Mouse (Mus musculus): ENCODE measurements around the gene Kcnn4. TPM values are rescaled to one million over a fixed set of nuclear protein-coding genes. Genes with fewer than 3 reads are reported as not detected.

The Kcnn4 gene
- polyA plus RNA-seq, 1 experiment from 2014 or later, result 0.56 TPM

DNA sequence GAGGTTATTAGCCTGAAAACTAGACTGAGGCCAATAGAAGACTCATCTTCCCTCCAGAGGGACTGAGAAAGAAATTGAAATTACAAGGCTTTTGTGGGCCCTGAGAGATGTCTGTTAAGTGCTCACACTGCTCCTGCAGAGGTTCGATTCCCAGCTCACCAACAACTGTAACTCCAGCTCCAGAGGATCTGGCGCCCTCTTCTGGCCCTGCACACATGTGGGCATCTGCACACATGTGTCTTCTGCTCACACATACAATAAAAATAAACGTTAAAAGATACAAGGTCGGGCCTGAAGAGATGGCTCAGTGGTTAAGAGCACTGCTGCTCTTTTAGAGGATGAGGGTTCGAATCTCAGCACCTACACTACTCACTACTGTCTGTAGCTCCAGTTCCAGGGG, 23.6 kb upstream of the Kcnn4 start:
- Histone ChIP-seq H3K4me1 (no peaks in the 10 kb centered on the region), H3K27me3 (no peaks in the 10 kb centered on the region), H3K4me2 (replicated peaks) (no peak overlapping the region), H3K4me3 (no peak overlapping the region), H3K36me3 (no peaks in the 10 kb centered on the region), H3K27ac (replicated peaks) (no peak overlapping the region), H3K9ac (replicated peaks) (no peak overlapping the region), H3K9me3 (no peaks in the 10 kb centered on the region)
- ATAC-seq (replicated peaks), result no peak
- 66% methylated on average over 5 of the region's 5 CpGs for WGBS

DNA sequence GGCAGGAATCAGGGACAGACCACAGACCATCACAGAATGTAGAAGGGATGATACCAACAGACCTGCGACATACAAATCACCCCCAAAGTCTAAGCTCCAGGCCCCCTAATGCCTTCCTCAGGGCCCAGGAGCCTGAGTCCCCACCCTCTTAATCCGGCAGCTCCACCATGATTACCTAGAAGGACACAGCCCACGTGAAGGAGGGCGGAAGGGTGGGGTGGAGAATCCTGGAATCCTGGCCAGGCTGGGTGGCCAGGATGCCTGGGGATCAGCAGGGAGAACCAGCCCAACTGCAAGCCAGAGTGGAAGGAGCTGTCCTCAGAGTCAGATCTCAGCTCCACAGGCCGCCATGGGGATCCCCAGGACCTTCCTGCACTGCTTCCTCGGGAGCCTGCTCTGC, 21.2 kb upstream of the Kcnn4 start, which contains the start of gene Lypd5:
Gene Lypd5, plus strand, starts transcription at position 301 of the 400 bp plus-strand sequence.
- no peak within 1 kb of the TSS for H3K4me2 ChIP-seq (replicated peaks)
- ATAC-seq (replicated peaks), result no peak
- H3K4me3 ChIP-seq, result no peak within 1 kb of the TSS
- H3K9ac ChIP-seq (replicated peaks), result no peak within 1 kb of the TSS
- no peaks in the 10 kb centered on the region for H3K27me3 ChIP-seq
- 44% methylated on average over 6 of the region's 6 CpGs for WGBS
- no peaks in the 10 kb centered on the region for H3K36me3 ChIP-seq
- no peaks in the 10 kb centered on the region for H3K4me1 ChIP-seq
- no peak within 1 kb of the TSS for H3K27ac ChIP-seq (replicated peaks)
- no peaks in the 10 kb centered on the region for H3K9me3 ChIP-seq

DNA sequence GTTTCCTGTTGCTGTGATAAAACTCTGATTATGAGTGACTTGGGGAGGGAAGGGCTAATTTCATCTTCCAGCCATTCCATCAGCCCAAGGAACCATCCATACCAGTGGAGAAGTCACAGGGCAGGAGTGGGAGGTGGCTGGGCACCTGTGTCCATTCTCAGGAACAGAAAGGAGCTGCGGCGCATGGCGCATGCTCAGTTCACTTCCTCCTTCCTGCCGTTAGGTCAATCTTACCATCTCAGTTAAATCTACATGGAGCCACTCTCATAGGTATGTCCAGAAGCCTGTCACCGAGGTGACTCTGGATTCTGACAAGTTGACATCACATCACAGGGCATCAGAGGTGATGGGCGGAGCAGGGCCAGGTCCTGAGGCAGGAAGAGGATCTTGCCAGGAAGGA, 14.4 kb upstream of the Kcnn4 start:
- no peaks in the 10 kb centered on the region for H3K36me3 ChIP-seq
- H3K27ac ChIP-seq (replicated peaks), result no peak overlapping the region
- H3K9me3 ChIP-seq, result no peaks in the 10 kb centered on the region
- 91% methylated on average over 6 of the region's 6 CpGs for WGBS
- H3K27me3 ChIP-seq, result no peaks in the 10 kb centered on the region
- no peak overlapping the region for H3K9ac ChIP-seq (replicated peaks)
- H3K4me3 ChIP-seq, result no peak overlapping the region
- no peak overlapping the region for H3K4me2 ChIP-seq (replicated peaks)
- H3K4me1 ChIP-seq, result no peaks in the 10 kb centered on the region
- ATAC-seq (replicated peaks), result no peak

DNA sequence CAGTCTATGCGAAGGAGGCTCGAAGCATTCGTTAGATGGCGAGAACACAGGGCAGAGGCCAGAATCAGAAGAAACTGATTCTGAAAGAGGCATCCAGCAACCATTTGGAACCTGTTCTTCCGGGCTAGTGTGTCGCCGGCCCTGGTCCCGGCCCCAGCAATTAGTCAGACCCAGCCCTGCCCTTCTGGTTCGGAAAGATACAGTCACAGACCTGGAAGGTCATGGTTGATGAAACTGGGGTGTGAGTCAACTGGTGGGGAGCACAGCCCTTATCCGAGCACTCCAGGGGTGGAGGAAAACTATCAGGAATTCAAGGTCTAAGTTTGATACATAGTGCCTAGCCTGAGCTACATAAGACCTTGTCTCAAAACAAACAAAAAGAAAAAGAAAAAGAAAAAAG, 14.0 kb upstream of the Kcnn4 start:
- no peak overlapping the region for H3K4me2 ChIP-seq (replicated peaks)
- no peaks in the 10 kb centered on the region for H3K4me1 ChIP-seq
- no peaks in the 10 kb centered on the region for H3K36me3 ChIP-seq
- ATAC-seq (replicated peaks), result no peak
- H3K9me3 ChIP-seq, result no peaks in the 10 kb centered on the region
- 83% methylated on average over 10 of the region's 10 CpGs for WGBS
- no peak overlapping the region for H3K27ac ChIP-seq (replicated peaks)
- H3K27me3 ChIP-seq, result no peaks in the 10 kb centered on the region
- no peak overlapping the region for H3K9ac ChIP-seq (replicated peaks)
- H3K4me3 ChIP-seq, result no peak overlapping the region

DNA sequence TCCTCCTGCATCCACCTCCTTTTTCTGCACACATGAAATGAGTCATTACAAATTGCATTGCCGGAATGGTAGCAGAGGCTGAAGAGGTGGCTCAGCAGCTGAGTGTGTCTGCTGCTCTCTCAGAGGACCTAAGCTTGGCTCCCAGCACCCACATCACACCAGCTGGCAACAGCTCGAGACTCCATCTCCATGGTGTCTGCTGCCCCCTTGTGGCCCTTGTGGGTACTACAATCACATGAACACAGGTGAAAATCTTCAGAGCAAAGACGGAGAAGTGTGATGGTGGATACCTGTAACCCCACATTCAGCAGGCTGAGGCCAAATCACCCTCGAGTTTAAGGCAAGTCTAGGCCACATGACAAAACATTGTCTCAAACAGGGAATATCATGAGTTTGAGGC, 12.2 kb upstream of the Kcnn4 start:
- Histone ChIP-seq H3K9me3 (no peaks in the 10 kb centered on the region), H3K27me3 (no peaks in the 10 kb centered on the region), H3K4me2 (replicated peaks) (no peak overlapping the region), H3K36me3 (no peaks in the 10 kb centered on the region), H3K27ac (replicated peaks) (no peak overlapping the region), H3K4me1 (no peaks in the 10 kb centered on the region), H3K9ac (replicated peaks) (no peak overlapping the region), H3K4me3 (no peak overlapping the region)
- no peak for ATAC-seq (replicated peaks)
- WGBS, result 52% methylated on average over 4 of the region's 4 CpGs

DNA sequence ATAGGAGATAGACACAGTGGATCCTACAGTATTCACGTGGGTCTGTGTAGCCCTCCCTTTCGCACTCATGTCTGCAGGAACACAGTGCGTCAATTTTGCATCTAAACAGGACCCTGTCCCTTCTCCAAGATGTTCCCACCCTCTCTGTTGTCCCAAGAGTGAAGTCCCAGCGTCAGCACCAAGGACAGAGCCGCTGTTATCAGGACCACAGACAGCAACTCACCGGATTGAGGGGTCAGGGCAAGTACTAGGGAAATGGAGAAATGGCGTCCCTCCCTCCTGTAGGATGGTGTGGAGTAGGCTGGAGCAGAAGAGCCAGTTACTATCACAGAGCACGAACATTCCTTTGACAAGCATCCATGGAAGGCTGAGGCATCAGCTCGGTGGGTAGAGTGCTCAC, 10.8 kb upstream of the Kcnn4 start:
- Histone ChIP-seq H3K4me3 (no peak overlapping the region), H3K9me3 (no peaks in the 10 kb centered on the region), H3K4me2 (replicated peaks) (no peak overlapping the region), H3K27me3 (no peaks in the 10 kb centered on the region), H3K4me1 (no peaks in the 10 kb centered on the region), H3K36me3 (no peaks in the 10 kb centered on the region), H3K27ac (replicated peaks) (no peak overlapping the region), H3K9ac (replicated peaks) (no peak overlapping the region)
- no peak for ATAC-seq (replicated peaks)
- WGBS, result 30% methylated on average over 9 of the region's 9 CpGs

DNA sequence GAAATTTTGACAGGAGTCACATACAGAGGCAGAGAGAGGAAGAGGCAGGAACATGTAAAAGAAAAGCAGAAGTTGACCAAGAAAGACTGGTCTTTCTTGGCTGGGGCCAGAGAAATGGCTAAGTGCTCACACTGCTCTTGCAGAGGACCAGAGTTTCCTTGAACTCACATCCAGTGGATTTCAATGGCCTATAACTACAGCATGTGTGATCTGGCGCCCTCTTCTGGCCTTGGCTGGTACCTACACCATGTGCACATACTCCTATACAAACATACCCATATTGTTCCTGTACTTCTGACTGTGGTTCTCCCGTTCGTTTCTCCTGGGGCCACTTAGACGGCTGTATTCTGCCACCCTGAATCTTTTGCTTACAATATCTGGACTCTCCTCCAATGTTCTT, 9.1 kb upstream of the Kcnn4 start:
- Histone ChIP-seq H3K27ac (replicated peaks) (no peak overlapping the region), H3K9me3 (no peaks in the 10 kb centered on the region), H3K9ac (replicated peaks) (no peak overlapping the region), H3K4me3 (no peak overlapping the region), H3K4me2 (replicated peaks) (no peak overlapping the region), H3K4me1 (no peaks in the 10 kb centered on the region), H3K36me3 (no peaks in the 10 kb centered on the region), H3K27me3 (peaks cover 3% of the 10 kb centered on the region; the same call in 1 of the 2 replicates)
- ATAC-seq (replicated peaks), result no peak
- 58% methylated on average over 4 of the region's 4 CpGs for WGBS

DNA sequence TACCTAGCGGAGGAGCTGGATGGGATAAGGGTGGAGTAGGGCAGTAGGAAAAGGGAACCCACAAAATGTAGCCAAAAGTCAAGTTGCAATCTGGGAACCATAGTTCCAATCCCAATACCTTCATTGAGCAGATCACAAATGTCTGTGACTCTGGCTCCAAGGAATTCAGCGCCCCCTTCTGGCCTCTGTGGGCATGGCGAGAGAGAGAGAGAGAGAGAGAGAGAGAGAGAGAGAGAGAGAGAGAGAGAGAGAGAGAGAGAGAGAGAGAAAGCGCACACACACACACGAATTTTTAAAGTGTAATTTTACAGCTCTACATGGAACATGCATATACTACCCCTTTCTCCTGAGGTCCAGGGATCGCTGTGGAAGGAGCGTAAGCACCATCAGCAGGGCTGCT, 6.8 kb upstream of the Kcnn4 start:
- no peak for ATAC-seq (replicated peaks)
- no peaks in the 10 kb centered on the region for H3K9me3 ChIP-seq
- no peak overlapping the region for H3K27ac ChIP-seq (replicated peaks)
- no peak overlapping the region for H3K9ac ChIP-seq (replicated peaks)
- no peaks in the 10 kb centered on the region for H3K4me1 ChIP-seq
- no peak overlapping the region for H3K4me2 ChIP-seq (replicated peaks)
- H3K4me3 ChIP-seq, result no peak overlapping the region
- H3K36me3 ChIP-seq, result no peaks in the 10 kb centered on the region
- 19% methylated on average over 7 of the region's 7 CpGs for WGBS
- H3K27me3 ChIP-seq, result peaks cover 3% of the 10 kb centered on the region; the same call in 1 of the 2 replicates

DNA sequence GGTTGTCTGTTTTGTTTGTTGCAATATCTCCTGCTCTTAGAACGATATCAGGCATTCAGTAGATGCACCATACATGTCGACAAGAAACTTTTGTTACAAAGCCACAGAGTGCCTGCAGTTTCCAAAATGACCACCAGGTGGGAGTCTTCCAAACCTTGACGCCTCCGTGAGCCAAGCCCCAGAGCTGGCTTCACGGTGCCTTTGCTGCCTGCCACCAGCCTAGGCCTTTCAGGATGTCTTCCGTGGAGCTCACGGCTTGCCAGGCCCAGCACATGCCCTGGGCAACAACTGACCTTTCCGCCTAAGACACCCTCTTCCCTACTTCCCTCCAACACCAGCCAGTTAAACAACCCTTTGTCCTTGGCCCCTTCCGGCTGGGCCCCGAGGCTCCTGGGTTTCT, 5.2 kb upstream of the Kcnn4 start:
- 21% methylated on average over 10 of the region's 10 CpGs for WGBS
- H3K9ac ChIP-seq (replicated peaks), result no peak overlapping the region
- peaks cover 3% of the 10 kb centered on the region; the same call in 1 of the 2 replicates for H3K27me3 ChIP-seq
- no peaks in the 10 kb centered on the region for H3K4me1 ChIP-seq
- no peaks in the 10 kb centered on the region for H3K9me3 ChIP-seq
- H3K27ac ChIP-seq (replicated peaks), result no peak overlapping the region
- H3K36me3 ChIP-seq, result no peaks in the 10 kb centered on the region
- H3K4me2 ChIP-seq (replicated peaks), result no peak overlapping the region
- no peak overlapping the region for H3K4me3 ChIP-seq
- peak; percentile 76 for ATAC-seq (replicated peaks)

DNA sequence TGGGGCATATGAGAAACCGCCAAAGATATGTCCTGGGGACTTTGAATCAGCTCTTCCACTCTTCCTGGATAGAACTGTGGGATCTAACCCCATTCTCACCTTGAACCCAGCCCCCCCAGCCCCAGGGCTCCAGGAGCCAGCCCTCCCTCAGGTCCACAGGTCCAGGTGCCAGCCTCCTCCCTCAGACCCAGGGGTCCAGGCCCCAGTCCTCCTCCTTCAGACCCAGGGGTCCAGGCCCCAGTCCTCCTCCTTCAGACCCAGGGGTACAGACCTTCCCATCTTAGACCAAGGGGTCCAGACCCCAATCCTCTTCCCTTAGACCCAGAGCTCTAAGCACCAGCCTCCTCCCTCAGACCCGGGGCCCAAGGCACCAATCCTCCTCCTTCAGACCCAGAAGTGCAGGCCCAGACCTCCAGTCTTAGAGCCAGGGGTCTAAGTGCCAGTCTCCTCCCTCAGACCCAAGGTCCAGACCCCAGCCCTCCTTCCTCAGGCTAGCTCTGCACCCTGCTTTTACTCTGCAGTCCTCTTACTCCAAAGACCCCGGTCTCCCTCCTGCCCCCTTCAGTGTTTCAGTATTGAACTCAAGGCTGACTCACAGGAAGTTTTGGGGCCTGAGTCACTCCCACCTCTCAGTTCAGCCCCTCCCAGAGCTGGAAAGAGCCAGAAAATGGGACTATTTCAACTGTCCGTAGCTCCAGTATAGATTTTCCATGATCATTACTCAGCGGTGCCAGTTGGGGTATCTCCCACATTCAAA, 4.6 kb upstream of the Kcnn4 start:
- WGBS, result 82% methylated on average over 5 of the region's 5 CpGs
- no peak overlapping the region for H3K27ac ChIP-seq (replicated peaks)
- H3K9ac ChIP-seq (replicated peaks), result no peak overlapping the region
- H3K36me3 ChIP-seq, result no peaks in the 10 kb centered on the region
- no peaks in the 10 kb centered on the region for H3K9me3 ChIP-seq
- H3K4me1 ChIP-seq, result no peaks in the 10 kb centered on the region
- H3K4me3 ChIP-seq, result no peak overlapping the region
- H3K27me3 ChIP-seq, result peaks cover 3% of the 10 kb centered on the region; the same call in 1 of the 2 replicates
- no peak overlapping the region for H3K4me2 ChIP-seq (replicated peaks)
- peak; percentile 36 for ATAC-seq (replicated peaks)

DNA sequence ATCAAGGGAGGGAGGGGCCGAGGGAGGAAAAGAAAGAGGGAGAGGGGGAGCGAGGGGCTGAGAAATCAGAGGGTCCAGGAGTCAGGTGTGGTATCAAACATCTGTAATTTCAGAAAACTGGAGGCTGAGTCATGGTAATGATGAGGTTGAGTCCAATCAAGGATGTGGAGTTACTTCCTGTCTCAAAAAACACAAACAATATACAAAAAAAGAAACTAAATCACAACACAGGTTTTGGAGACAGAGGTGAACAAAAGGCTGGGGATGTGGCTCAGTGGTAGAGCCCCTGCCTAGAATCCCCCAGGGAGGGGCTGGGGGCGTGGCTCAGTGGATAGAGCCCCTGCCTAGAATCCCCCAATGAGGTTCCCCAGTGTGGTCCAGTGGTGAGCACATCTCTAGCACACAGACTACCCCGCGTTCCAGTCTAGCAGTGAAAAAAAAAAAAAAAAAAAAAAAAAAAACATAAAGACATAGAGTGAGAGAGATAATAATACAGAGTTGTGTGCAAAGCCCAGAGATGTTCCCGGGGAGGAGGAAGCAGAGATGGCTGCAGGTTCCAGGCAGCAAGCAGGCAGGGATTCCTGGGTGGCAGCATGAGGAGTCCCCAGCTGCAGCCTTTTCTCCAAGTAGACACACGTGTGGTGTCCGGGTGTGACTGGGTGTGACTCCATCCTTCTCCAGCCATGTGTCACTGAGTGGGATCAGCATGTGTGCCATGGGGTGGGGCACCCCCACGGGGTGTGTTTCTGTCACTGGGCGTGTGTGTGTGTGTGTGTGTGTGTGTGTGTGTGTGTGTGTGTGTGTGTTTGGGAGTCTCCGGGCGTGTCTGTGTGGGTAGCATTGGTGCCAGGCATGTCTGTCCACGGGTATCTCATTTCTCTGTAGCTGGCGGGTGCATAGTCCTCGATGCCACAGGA, 3.1 kb upstream of the Kcnn4 start:
- Histone ChIP-seq H3K27me3 (peaks cover 3% of the 10 kb centered on the region; the same call in 1 of the 2 replicates), H3K4me1 (no peaks in the 10 kb centered on the region), H3K36me3 (no peaks in the 10 kb centered on the region), H3K4me2 (replicated peaks) (no peak overlapping the region), H3K9ac (replicated peaks) (no peak overlapping the region), H3K27ac (replicated peaks) (no peak overlapping the region), H3K9me3 (no peaks in the 10 kb centered on the region), H3K4me3 (no peak overlapping the region)
- ATAC-seq (replicated peaks), result no peak
- WGBS, result 75% methylated on average over 13 of the region's 15 CpGs

DNA sequence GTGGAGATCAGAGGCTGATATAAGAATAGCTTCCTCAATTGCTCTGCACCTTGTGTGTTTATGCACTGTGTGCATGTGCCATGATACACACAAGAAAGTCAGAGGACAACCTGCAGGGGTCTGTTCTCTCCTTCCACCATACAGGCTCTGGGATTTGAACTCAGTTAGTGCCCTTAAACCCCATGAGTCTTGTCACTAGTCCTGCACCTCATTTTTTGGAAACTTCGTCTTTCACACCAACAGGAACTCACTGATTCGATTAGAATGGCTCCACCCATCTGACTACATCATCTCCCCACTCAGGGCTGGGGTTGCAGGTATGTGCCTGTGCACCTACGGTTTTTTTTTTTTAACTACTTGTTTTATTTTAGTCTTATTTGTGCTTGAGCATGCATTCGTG, 1.8 kb upstream of the Kcnn4 start:
- no peak overlapping the region for H3K4me2 ChIP-seq (replicated peaks)
- no peak overlapping the region for H3K27ac ChIP-seq (replicated peaks)
- peaks cover 1% of the 10 kb centered on the region for H3K4me1 ChIP-seq
- no peak overlapping the region for H3K4me3 ChIP-seq
- H3K9me3 ChIP-seq, result no peaks in the 10 kb centered on the region
- H3K27me3 ChIP-seq, result peaks cover 3% of the 10 kb centered on the region; the same call in 1 of the 2 replicates
- no peak for ATAC-seq (replicated peaks)
- WGBS, result 65% methylated on average over 4 of the region's 4 CpGs
- H3K36me3 ChIP-seq, result no peaks in the 10 kb centered on the region
- H3K9ac ChIP-seq (replicated peaks), result no peak overlapping the region

All from forebrain, embryonic 15.5 days (tissue).